Mouse (Mus musculus): ENCODE data around the gene Hist3h2a. TPM values are rescaled to one million over a fixed set of nuclear protein-coding genes. Genes with fewer than 3 reads are reported as not detected.
A peak's percentile ranks its signal among the peaks of the same experiment; 100 is the strongest.

Gene Hist3h2a
- total RNA-seq (2014; fragmentation: Nextera tagmentation) (9.3 and 14.0 TPM in 2 replicates), total RNA-seq (2017) (234 and 237 TPM in 2 replicates)

- ATAC-seq (replicated peaks; ENCODE audit: poor library complexity, severe bottlenecking), result peak; percentile 67
Measured at GRCm38 (mm10) chr11:58954420-58955142, at the start of gene Hist3h2a, which contains the start of gene Trim17. Gene Hist3h2a (plus strand): TSS chr11:58954685. Gene Trim17 (plus strand): TSS chr11:58954685.

- peak; percentile 23; the same call in 1 of the 2 replicates for ATAC-seq (replicated peaks; ENCODE audit: poor library complexity, severe bottlenecking)
Measured at GRCm38 (mm10) chr11:58904838-58905237, 49.6 kb upstream of the Hist3h2a start.

- no peak for ATAC-seq (replicated peaks; ENCODE audit: poor library complexity, severe bottlenecking)
Measured at GRCm38 (mm10) chr11:58913776-58914175, 40.7 kb upstream of the Hist3h2a start.

GRCm38 (mm10) chr11:58914461-58915028 lies 39.9 kb upstream of the Hist3h2a start:
- ATAC-seq (replicated peaks; ENCODE audit: poor library complexity, severe bottlenecking), result peak; percentile 68

DNA sequence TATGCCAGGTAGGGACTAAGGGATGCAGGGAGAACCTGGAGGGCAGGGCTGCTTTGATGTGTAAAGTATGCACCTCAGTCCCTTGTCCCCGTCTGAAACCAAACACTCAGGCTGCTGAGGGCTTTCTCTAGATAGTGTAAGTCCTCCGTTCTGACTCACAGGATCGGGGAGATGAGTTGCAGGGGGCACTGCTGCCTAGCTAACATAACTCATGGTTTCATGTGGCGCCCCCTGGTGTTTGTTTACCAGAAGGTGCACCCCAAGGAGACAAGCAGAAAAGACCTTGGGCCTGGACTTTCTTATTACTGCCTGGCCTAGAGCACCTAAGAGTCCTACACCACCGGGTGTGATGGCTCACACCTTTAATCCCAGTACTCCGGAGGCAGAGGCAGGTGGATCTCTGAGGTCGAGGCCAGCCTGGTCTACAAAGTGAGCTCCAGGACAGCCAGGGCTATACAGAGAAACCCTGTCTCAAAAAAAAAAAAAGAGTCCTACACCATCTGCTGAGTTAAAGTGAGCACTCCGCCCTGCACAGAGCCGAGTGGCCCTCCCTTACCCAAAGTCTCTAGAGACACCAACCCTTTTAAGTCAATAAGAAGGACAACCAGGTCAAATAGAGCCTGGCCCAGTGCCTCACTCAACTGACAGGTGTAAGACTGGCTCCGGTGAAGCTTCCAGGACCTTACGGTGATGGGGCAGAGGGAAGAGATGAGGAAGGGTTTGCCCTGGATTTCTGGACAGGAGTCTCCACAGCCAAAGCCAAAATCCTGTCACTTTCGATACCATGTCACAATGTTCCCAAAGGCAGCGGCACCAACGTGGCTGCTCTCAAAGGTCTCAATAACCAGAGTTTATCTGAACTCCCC lies 37.4 kb upstream of the Hist3h2a start:
- peak; percentile 76 for ATAC-seq (replicated peaks; ENCODE audit: poor library complexity, severe bottlenecking)

- ATAC-seq (replicated peaks; ENCODE audit: poor library complexity, severe bottlenecking), result no peak
Measured at GRCm38 (mm10) chr11:58917745-58918366, 36.6 kb upstream of the Hist3h2a start, which contains the start of gene Btnl10. Gene Btnl10 (plus strand): TSS chr11:58917908.

DNA sequence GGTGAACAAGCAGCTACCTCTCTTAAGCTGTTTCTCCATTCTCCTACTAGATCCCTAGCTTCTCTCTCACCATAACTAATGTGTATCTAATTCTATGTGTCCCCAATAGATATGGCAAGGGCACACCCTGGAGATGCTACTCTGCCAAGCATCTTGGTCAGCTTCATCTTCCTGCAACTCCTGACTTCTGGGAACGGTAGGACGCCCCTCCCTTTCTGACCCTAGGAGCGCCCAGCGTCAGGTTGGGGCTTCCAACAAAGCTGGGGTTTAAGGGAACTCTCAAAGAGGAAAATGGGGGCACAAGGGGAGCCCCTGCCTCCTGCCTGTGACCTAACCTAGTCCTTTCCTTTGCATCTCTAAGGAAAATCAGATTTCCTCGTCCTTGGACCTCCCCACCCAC lies 35.7 kb upstream of the Hist3h2a start:
- ATAC-seq (replicated peaks; ENCODE audit: poor library complexity, severe bottlenecking), result no peak

DNA sequence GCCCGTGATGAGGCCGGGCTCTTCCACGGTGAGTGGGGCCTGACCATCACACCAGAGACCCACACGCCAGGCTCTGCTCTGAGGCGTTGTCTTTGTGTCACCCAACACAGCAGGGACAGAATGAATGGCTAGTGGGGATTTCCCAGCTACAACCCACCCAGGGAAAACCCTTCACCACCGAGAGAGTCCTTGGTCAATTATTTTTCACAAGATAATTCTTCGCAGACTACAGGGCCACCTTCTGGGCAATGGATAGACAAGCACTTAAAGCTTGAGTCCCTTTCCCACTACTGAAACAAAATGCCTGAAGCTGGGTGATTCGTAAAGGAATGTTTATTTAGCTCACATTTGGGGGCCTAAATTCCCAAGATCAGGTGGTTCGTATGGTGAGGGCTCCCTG lies 32.1 kb upstream of the Hist3h2a start:
- ATAC-seq (replicated peaks; ENCODE audit: poor library complexity, severe bottlenecking), result no peak

DNA sequence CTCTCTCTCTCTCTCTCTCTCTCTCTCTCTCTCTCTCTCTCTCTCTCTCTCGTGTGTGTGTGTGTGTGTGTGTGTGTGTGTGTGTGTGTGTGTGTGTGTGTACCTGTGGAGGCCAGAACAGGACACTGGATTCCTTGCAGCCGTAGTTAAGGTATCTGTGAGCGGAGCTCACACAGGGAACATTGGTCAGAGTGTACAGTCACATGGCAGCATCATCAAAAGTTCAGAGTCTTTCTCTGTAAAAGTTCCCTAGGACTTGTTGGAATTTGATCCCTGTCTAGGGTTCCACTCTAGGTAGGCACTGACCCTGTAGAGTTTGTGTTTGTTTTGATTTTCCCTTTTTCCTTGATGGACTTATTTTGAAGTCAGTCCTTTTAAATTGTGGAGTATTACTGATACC lies 27.8 kb upstream of the Hist3h2a start:
- ATAC-seq (replicated peaks; ENCODE audit: poor library complexity, severe bottlenecking), result no peak

- no peak for ATAC-seq (replicated peaks; ENCODE audit: poor library complexity, severe bottlenecking)
Measured at GRCm38 (mm10) chr11:58927053-58927452, 27.4 kb upstream of the Hist3h2a start.

GRCm38 (mm10) chr11:58927790-58928651 lies 26.5 kb upstream of the Hist3h2a start:
- peak; percentile 92 for ATAC-seq (replicated peaks; ENCODE audit: poor library complexity, severe bottlenecking)

- ATAC-seq (replicated peaks; ENCODE audit: poor library complexity, severe bottlenecking), result no peak
Measured at GRCm38 (mm10) chr11:58929055-58929454, 25.4 kb upstream of the Hist3h2a start.

DNA sequence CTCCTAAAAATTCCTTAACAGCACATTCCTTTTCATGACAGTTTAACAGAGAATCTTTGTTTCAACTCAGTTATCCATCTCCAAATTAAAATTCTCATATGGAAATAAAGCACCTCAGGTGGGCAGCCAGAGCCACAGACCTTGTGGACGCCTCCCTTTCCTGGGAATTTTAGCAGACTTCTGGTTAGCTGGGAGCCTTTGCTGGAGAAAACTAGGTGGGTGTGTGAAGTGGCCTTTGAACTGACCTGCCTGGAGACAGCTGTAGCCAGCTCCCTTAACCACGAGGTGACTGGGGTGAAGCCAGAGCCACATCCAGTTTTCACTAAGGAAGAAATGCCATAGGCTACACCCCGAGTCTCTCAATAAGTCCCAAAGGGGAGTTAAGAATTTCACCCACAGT lies 24.8 kb upstream of the Hist3h2a start:
- no peak for ATAC-seq (replicated peaks; ENCODE audit: poor library complexity, severe bottlenecking)

DNA sequence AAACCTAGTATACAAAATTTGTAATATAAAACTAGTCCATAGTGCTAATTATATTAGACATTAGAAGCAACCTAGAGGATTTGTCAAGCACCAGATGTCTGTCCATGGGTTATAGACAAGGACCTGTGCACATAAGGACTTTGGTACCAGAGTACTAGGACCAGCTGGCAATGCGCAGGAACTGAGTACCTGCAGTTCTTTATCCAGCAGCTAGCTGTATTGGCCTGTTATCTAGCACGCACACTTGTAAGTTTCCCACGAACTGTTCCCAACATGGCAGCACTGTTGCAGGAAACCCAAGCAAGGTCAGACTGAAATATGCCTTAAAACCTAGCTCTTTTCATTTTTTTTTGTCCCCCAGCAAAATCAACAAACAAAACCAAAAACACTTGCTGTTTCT lies 24.2 kb upstream of the Hist3h2a start:
- ATAC-seq (replicated peaks; ENCODE audit: poor library complexity, severe bottlenecking), result no peak

GRCm38 (mm10) chr11:58931576-58931975 lies 22.9 kb upstream of the Hist3h2a start:
- no peak for ATAC-seq (replicated peaks; ENCODE audit: poor library complexity, severe bottlenecking)

GRCm38 (mm10) chr11:58937909-58938308 lies 16.6 kb upstream of the Hist3h2a start:
- ATAC-seq (replicated peaks; ENCODE audit: poor library complexity, severe bottlenecking), result peak; percentile 0; the same call in 1 of the 2 replicates

- peak; percentile 95 for ATAC-seq (replicated peaks; ENCODE audit: poor library complexity, severe bottlenecking)
Measured at GRCm38 (mm10) chr11:58938322-58939087, 16.0 kb upstream of the Hist3h2a start, which contains the start of gene Rnf187. Gene Rnf187 (minus strand): TSS chr11:58938916.

DNA sequence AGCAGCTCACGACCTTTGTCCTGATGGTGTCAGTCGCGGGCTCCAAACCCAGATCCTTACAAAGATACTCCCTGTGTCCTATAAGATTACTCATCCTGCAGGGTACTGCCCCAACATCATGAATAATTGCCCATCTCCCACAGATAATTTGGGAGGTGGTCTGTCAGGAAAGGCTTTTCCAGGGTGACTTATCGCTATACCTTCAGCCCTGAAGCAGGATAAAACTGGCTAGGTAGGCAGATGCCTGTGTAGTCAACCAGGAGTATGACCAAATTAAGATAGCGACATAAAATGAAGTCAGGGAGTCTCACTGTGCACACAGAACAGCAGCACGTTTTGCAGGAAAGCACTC lies 15.4 kb upstream of the Hist3h2a start:
- no peak for ATAC-seq (replicated peaks; ENCODE audit: poor library complexity, severe bottlenecking)

DNA sequence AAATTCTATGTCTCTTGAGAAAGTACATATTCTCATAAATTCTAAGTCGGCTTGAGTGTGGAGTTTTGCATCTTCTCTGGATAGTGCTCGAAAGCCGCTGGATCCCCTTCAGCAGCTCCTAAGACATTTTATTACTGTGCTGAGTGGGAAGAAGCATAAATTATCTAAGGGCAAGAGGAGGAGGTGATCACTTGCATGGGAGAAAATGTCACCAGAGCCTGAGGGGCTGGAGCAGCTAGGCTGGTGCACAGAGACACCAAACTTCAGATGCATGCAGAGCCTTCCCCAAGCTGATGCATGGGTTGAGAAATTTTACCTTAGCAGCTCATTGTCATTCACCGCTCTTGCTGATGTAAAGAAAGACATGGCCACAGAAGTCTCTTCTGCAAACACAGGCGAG lies 10.3 kb upstream of the Hist3h2a start:
- ATAC-seq (replicated peaks; ENCODE audit: poor library complexity, severe bottlenecking), result no peak

Data from granulocyte monocyte progenitor cell, adult 5-6 weeks (primary cell).